Mouse (Mus musculus) frontal cortex, postnatal 14 days (tissue): ENCODE data around the gene Taldo1.

Source experiments
- DNase-seq, 2 experiments: peaks; one replicate each; pipeline ENCODE4 v3.0.0; 2022; ENCODE audit warnings: low spot score in 2 of 2

The Taldo1 gene

GRCm38 (mm10) chr7:141423811-141424210, 31.8 kb downstream of the Taldo1 start:
- no peak for DNase-seq

- DNase-seq = no peak
Observed at GRCm38 (mm10) chr7:141426948-141427730, 35.1 kb downstream of the Taldo1 start.

GRCm38 (mm10) chr7:141428701-141429100, 36.7 kb downstream of the Taldo1 start:
- no peak for DNase-seq

- peak; percentile 82 to 87 for DNase-seq
Observed at GRCm38 (mm10) chr7:141429310-141429709, 37.3 kb downstream of the Taldo1 start, which contains the start of gene Cend1. Cend1 (minus strand) TSS chr7:141429491.

- no peak for DNase-seq
Observed at GRCm38 (mm10) chr7:141429840-141430584, 38.0 kb downstream of the Taldo1 start.

- DNase-seq = no peak
Observed at GRCm38 (mm10) chr7:141430585-141431240, 38.7 kb downstream of the Taldo1 start.

- DNase-seq = peak in 1 of 2 experiments; percentile 9
Observed at GRCm38 (mm10) chr7:141431434-141432185, 39.6 kb downstream of the Taldo1 start.

- DNase-seq = peak in 1 of 2 experiments; percentile 7
Observed at GRCm38 (mm10) chr7:141432186-141432611, 40.2 kb downstream of the Taldo1 start.

GRCm38 (mm10) chr7:141432741-141433516, 40.9 kb downstream of the Taldo1 start:
- DNase-seq = peak in 1 of 2 experiments; percentile 16

GRCm38 (mm10) chr7:141433517-141434400, 41.8 kb downstream of the Taldo1 start:
- peak in 1 of 2 experiments; percentile 31 for DNase-seq

GRCm38 (mm10) chr7:141434464-141434863, 42.5 kb downstream of the Taldo1 start:
- peak; percentile 46 to 58 for DNase-seq

GRCm38 (mm10) chr7:141435129-141435855, 43.3 kb downstream of the Taldo1 start:
- peak in 1 of 2 experiments; percentile 40 for DNase-seq

GRCm38 (mm10) chr7:141435856-141436522, 44.0 kb downstream of the Taldo1 start:
- no peak for DNase-seq

GRCm38 (mm10) chr7:141436523-141436892, 44.5 kb downstream of the Taldo1 start:
- no peak for DNase-seq

- peak; percentile 65 to 77 for DNase-seq
Observed at GRCm38 (mm10) chr7:141437178-141438120, 45.5 kb downstream of the Taldo1 start, which contains the start of gene Slc25a22. Slc25a22 (minus strand) TSS chr7:141437892.

- DNase-seq = peak in 1 of 2 experiments; percentile 22
Observed at GRCm38 (mm10) chr7:141438201-141438968, 46.4 kb downstream of the Taldo1 start.
